Mouse (Mus musculus): Measurements from ENCODE around the gene Smoc2.

DNA sequence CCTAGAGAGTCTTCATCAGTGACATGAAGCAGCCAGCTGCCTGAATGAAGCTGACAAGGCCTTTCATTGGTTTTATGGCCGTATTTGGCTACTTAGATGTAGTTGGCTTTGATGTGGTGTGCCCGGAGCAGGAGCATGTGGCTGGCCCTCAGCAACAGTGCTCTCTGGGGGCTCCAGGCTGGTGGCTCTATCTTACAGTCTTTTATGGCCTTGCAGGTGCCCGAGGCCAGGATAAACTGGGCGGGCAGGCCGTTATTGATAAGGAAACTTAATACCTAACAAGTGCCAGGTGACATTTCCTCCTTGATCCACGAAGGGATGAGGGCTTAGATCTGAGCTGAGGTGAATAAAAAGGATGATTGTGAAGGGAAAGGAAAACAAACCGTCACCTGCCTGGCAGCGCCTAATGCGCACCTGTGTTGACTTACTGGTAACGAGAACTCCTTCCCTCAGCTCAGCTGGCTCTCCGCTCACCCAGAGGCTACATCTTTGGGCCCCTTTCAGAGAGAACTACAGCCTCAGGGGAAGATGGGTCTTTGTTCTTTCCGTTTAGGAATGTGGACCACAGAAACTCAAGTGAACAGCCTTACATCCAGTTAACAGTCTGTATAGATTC, 44.4 kb upstream of the Smoc2 start:
- TF ChIP-seq POLR2A (IDR thresholded peaks at IDR 0.05; ENCODE audit: borderline replicate concordance, extremely low read depth, insufficient read depth, insufficient read length, poor library complexity, severe bottlenecking) = no peak
- TF ChIP-seq CTCF (IDR thresholded peaks at IDR 0.05; ENCODE audit: borderline replicate concordance, extremely low read depth, insufficient read depth, insufficient read length) = no peak
